Mouse (Mus musculus) neural tube, embryonic 15.5 days (tissue): ENCODE data around the gene Fuca1. TPM values are rescaled to one million over a fixed set of nuclear protein-coding genes. Genes with fewer than 3 reads are reported as not detected.

Experiments used
- ATAC-seq: fragments of 200-750 bp; cut with Nextera tagmentation; 2 replicates; pipeline ENCODE4 v1.8.0; 2017; ENCODE audit warnings: mild to moderate bottlenecking, moderate TSS enrichment, moderate library complexity; ENCODE audit not compliant: low FRiP score
- H3K27ac ChIP-seq: fragments of 300-500 bp; sonication (generic); replicated peaks from 2 replicates; pipeline ENCODE4 v1.5.1; 2015; ENCODE audit warnings: mild to moderate bottlenecking, inconsistent platforms
- H3K27me3 ChIP-seq: fragments of 300-500 bp; sonication (generic); replicated peaks from 2 replicates; pipeline ENCODE4 v1.6.1; 2015; ENCODE audit warnings: inconsistent platforms
- H3K36me3 ChIP-seq: fragments of 300-500 bp; sonication (generic); 2 replicates; pipeline ENCODE4 v1.6.1; 2015; ENCODE audit warnings: inconsistent platforms
- H3K4me1 ChIP-seq: fragments of 300-500 bp; sonication (generic); 2 replicates; pipeline ENCODE4 v1.6.1; 2015; ENCODE audit warnings: inconsistent platforms
- H3K4me2 ChIP-seq: fragments of 300-500 bp; sonication (generic); 2 replicates; pipeline ENCODE4 v1.6.1; 2015; ENCODE audit warnings: inconsistent platforms, mild to moderate bottlenecking, moderate library complexity
- H3K4me3 ChIP-seq: fragments of 300-500 bp; sonication (generic); replicated peaks from 2 replicates; pipeline ENCODE4 v1.5.1; 2015; ENCODE audit warnings: mild to moderate bottlenecking, inconsistent platforms
- H3K9ac ChIP-seq: fragments of 300-500 bp; sonication (generic); replicated peaks from 2 replicates; pipeline ENCODE4 v1.6.1; 2015; ENCODE audit warnings: mild to moderate bottlenecking, inconsistent platforms
- H3K9me3 ChIP-seq: fragments of 300-500 bp; sonication (generic); replicated peaks from 2 replicates; pipeline ENCODE4 v1.6.1; 2016; ENCODE audit warnings: inconsistent platforms
- WGBS: fragments of 180-500 bp; shearing (Covaris S2); methylation state at CpG from one replicate; pipeline ENCODE4 v1.1.7; 2015; ENCODE audit warnings: mixed read lengths; 5-methylcytosine and 5-hydroxymethylcytosine counted together
- polyA plus RNA-seq: library from polyadenylated mRNA; unstranded; fragments of >200 nt; fragmentation: Nextera tagmentation; extraction: Ambion mirVana; gene quantifications from 2 replicates; pipeline ENCODE4 v1.2.1, GENCODE M21; 2015

Fuca1 gene
- polyA plus RNA-seq, 1 experiment from 2014 or later, result 68.6 TPM

DNA sequence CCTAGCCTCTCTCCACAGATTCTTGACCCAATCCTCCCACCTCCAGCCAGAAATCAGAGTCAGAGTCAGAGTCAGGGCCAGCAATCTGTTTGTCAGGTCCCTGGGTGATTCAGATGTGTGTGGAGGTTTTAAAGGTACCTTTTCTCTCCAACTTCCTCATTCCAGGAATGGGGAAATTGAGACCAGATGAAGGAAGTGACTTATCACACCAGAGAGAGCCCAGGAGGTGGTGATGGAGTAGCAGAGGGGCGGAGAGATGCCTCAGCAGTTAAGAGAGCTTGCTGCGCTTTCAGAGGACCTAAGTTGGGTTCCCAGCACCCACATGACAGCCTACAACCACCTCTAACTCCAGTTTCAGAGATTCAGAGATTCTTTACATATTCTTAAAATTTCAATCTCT lies 29.0 kb upstream of the Fuca1 start:
- Histone ChIP-seq H3K9me3 (no peaks in the 10 kb centered on the region), H3K27me3 (no peaks in the 10 kb centered on the region), H3K36me3 (no peaks in the 10 kb centered on the region), H3K4me2 (no peak overlapping the region), H3K4me3 (no peak overlapping the region), H3K27ac (no peak overlapping the region), H3K9ac (no peak overlapping the region), H3K4me1 (no peaks in the 10 kb centered on the region)
- no peak for ATAC-seq
- WGBS, result 94% methylated on average over 2 of the region's 2 CpGs

DNA sequence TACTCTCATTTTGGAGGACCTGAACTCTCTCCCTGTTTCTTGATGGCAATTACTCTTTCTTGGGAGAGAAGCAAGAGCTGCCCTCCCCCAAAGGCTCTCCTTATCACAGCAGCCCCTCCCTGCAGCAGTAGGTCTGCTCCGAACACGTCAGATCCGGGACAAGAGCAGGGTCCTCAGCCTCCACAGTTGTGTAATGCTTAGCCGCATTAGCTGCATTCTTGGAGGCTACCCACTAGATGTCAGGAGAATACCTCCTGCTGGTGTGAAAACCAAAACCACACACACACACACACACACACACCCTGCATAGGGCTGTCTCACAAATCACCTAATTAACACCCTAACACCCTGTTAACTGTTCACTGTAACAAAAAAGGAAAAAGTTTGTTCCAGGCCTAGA lies 27.7 kb upstream of the Fuca1 start:
- Histone ChIP-seq H3K4me3 (no peak overlapping the region), H3K27me3 (no peaks in the 10 kb centered on the region), H3K36me3 (no peaks in the 10 kb centered on the region), H3K4me2 (no peak overlapping the region), H3K4me1 (no peaks in the 10 kb centered on the region), H3K27ac (no peak overlapping the region), H3K9me3 (no peaks in the 10 kb centered on the region), H3K9ac (no peak overlapping the region)
- WGBS, result 80% methylated on average over 4 of the region's 4 CpGs
- ATAC-seq, result no peak

DNA sequence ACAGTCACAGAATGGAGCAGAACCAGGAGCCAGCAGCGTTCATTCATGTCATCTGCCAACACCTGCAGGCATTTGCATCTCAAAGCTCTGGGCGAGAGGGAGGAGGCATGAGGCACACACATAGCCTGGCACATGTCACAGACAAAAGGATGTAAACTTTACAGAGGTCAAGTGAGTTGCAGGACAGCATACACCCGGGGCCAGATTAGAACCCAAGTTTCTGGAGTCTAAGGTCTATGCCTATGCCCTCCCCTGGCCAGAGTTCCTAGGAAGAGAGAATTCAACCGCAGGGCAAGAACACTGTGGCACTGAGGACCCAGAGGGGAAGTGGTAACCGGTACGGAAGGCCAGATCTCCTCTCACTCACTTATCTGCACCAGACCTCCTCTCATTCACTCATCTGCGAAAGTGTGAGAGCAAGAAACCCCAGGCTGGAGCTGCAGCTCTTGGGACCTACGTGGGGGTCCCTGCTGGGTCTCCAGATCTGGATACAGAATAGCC lies 25.4 kb upstream of the Fuca1 start, which contains the start of gene Cnr2:
Gene Cnr2 (plus strand): TSS at position 324 of the 501 bp plus-strand sequence.
- no peaks in the 10 kb centered on the region for H3K4me1 ChIP-seq
- no peaks in the 10 kb centered on the region for H3K9me3 ChIP-seq
- no peak within 1 kb of the TSS for H3K27ac ChIP-seq
- H3K36me3 ChIP-seq, result no peaks in the 10 kb centered on the region
- H3K9ac ChIP-seq, result no peak within 1 kb of the TSS
- no peaks in the 10 kb centered on the region for H3K27me3 ChIP-seq
- ATAC-seq, result no peak
- WGBS, result 52% methylated on average over 8 of the region's 8 CpGs
- no peak within 1 kb of the TSS for H3K4me2 ChIP-seq
- H3K4me3 ChIP-seq, result no peak within 1 kb of the TSS

GRCm38 (mm10) chr4:135896157-135896556 lies 24.4 kb upstream of the Fuca1 start:
- Histone ChIP-seq H3K27ac (no peak overlapping the region), H3K4me1 (no peaks in the 10 kb centered on the region), H3K27me3 (no peaks in the 10 kb centered on the region), H3K9me3 (no peaks in the 10 kb centered on the region), H3K4me3 (no peak overlapping the region), H3K36me3 (no peaks in the 10 kb centered on the region), H3K9ac (no peak overlapping the region), H3K4me2 (no peak overlapping the region)
- WGBS, result 76% methylated on average over 6 of the region's 6 CpGs
- no peak for ATAC-seq

DNA sequence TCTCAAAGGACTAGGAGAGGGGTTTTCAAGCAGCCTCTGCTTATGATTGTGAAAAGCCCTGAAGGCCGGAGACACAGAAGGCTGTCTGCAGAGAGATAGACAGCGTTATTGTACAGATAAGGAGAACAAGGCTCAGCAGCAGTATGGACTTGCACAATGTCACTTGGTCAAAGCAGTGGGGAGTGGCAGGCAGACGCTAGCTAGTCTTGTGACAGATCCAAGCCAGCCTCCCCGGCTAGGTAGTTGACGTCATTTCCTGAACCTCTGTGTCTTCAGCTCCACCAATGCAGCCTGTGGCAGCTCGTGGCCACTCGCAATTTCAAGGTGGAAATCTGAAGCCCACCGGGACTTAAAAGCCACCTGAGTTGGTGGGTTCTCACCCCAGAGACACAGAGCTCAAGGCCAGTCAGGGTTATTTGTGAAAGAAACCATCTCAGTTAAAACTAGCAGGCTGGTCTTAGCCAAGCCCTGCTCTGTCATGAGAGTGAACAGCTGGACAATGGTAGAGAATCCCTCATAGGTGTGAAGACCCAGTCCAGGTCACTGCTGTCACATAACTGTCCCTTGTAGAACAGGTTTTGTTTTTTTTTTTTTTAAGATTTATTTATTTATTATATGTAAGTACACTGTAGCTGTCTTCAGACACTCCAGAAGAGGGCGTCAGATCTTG lies 22.0 kb upstream of the Fuca1 start:
- Histone ChIP-seq H3K36me3 (no peaks in the 10 kb centered on the region), H3K4me3 (no peak overlapping the region), H3K4me1 (no peaks in the 10 kb centered on the region), H3K9me3 (no peaks in the 10 kb centered on the region), H3K27me3 (no peaks in the 10 kb centered on the region), H3K27ac (no peak overlapping the region), H3K9ac (no peak overlapping the region), H3K4me2 (no peak overlapping the region)
- WGBS, result 79% methylated on average over 9 of the region's 9 CpGs
- ATAC-seq, result no peak

- Histone ChIP-seq H3K9me3 (no peaks in the 10 kb centered on the region), H3K27me3 (no peaks in the 10 kb centered on the region), H3K36me3 (no peaks in the 10 kb centered on the region), H3K4me2 (no peak overlapping the region), H3K4me3 (no peak overlapping the region), H3K9ac (no peak overlapping the region), H3K27ac (no peak overlapping the region), H3K4me1 (no peaks in the 10 kb centered on the region)
- ATAC-seq, result no peak
- 93% methylated on average over 7 of the region's 7 CpGs for WGBS
These were observed 21.5 kb upstream of the Fuca1 start for GRCm38 (mm10) chr4:135899050-135899448.

DNA sequence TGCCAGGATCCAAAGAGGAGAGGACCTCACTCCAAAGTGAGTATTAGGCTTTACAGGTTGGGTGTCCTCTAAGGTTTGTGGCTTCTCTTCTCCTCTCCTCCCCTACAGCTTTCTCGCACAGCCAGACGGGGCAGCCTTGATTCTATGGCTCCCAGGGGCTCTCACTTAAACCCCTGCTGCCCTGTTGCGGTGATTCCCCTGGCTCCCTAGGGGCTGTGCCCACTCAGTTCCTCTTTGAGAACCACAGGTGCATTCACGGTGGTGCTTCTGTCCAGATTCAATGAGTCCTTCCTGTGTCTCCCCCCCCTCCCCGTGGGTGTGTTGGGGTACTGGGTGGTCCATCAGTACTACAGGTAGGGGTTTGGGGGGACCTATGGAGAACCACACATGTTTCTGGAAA lies 20.5 kb upstream of the Fuca1 start:
- ATAC-seq, result no peak
- H3K4me2 ChIP-seq, result no peak overlapping the region
- WGBS, result 66% methylated on average over 5 of the region's 5 CpGs

GRCm38 (mm10) chr4:135902606-135903242 lies 17.8 kb upstream of the Fuca1 start:
- Histone ChIP-seq H3K9me3 (no peaks in the 10 kb centered on the region), H3K4me2 (no peak overlapping the region), H3K4me1 (no peaks in the 10 kb centered on the region), H3K27me3 (no peaks in the 10 kb centered on the region), H3K27ac (no peak overlapping the region), H3K36me3 (no peaks in the 10 kb centered on the region), H3K9ac (no peak overlapping the region), H3K4me3 (no peak overlapping the region)
- ATAC-seq, result no peak
- 93% methylated on average over 4 of the region's 4 CpGs for WGBS

More for the DNA sequence above, 20.5 kb upstream of the Fuca1 start:
- H3K9me3 ChIP-seq, result no peaks in the 10 kb centered on the region
- H3K4me3 ChIP-seq, result no peak overlapping the region
- no peak overlapping the region for H3K27ac ChIP-seq
- no peaks in the 10 kb centered on the region for H3K4me1 ChIP-seq
- H3K9ac ChIP-seq, result no peak overlapping the region
- no peaks in the 10 kb centered on the region for H3K27me3 ChIP-seq
- H3K36me3 ChIP-seq, result no peaks in the 10 kb centered on the region

DNA sequence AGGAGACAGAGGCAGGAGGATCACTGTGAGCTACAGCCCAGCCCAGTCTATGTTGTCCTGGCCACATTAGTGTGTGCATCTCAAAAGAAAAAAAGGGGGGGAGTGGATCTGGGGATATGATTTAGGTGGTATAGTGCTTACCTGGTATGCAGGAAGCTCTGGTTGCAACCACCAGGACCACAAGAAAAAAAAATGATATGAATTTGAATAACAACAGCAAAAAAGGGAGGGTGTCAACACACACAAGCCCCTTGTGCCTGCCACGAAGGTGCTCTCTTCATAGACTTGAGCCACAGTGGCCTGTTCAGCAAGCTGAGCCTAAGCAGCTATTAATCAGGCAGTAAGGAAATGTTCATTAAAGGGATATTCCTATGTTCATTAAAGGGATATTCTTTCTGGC lies 15.7 kb upstream of the Fuca1 start:
- no peak for ATAC-seq
- Histone ChIP-seq H3K4me3 (no peak overlapping the region), H3K27me3 (no peaks in the 10 kb centered on the region), H3K9me3 (no peaks in the 10 kb centered on the region), H3K36me3 (no peaks in the 10 kb centered on the region), H3K4me2 (no peak overlapping the region), H3K4me1 (no peaks in the 10 kb centered on the region), H3K27ac (no peak overlapping the region), H3K9ac (no peak overlapping the region)
- WGBS, result 57% methylated on average over 1 of the region's 1 CpGs

DNA sequence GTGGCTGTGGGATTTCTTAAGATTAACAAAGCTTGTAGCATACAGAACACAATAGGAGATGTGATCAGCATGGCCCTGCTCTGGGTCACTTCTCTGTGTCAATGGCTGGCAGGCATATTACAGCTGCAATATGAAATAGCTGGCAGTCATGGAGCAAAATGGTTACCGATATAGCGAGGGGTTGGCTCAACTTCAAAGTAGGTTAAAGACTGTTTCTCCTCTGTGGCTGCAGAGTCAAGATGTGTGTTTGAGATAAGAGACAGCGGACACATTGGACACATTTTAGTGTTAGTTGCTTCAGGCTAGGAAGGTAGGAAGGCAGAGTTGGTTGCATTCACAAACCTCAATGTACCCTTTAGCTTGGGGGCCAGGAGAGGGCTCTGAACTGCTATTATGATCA lies 13.9 kb upstream of the Fuca1 start:
- Histone ChIP-seq H3K4me1 (no peaks in the 10 kb centered on the region), H3K27ac (no peak overlapping the region), H3K9me3 (no peaks in the 10 kb centered on the region), H3K4me2 (no peak overlapping the region), H3K27me3 (no peaks in the 10 kb centered on the region), H3K9ac (no peak overlapping the region), H3K36me3 (no peaks in the 10 kb centered on the region), H3K4me3 (no peak overlapping the region)
- 86% methylated on average over 3 of the region's 3 CpGs for WGBS
- no peak for ATAC-seq

GRCm38 (mm10) chr4:135909326-135910066 lies 11.0 kb upstream of the Fuca1 start:
- WGBS, result 77% methylated on average over 13 of the region's 13 CpGs
- Histone ChIP-seq H3K27ac (no peak overlapping the region), H3K27me3 (no peaks in the 10 kb centered on the region), H3K4me1 (peaks cover 4% of the 10 kb centered on the region), H3K36me3 (no peaks in the 10 kb centered on the region), H3K4me3 (no peak overlapping the region), H3K9me3 (no peaks in the 10 kb centered on the region), H3K4me2 (no peak overlapping the region), H3K9ac (no peak overlapping the region)
- ATAC-seq, result no peak

DNA sequence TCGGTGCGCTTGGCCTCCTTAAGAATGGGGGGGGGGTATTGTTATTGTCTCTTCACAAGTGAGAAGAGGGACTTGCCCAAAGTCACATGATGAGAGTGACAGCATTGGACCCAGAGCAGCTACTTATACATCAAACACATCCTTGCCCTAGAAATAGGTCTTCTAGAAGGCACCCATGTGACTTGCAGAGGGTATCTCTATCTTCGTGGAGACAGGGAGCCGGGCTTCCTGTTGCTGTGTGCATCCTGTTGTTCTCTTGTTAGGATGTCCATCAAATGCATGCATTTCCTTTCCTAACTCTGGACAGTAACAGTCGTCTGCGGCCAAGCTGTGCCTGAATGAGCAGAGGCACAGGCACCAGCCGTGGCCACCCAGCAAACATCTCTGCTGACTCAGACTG lies 9.0 kb upstream of the Fuca1 start:
- Histone ChIP-seq H3K36me3 (no peaks in the 10 kb centered on the region), H3K27ac (no peak overlapping the region), H3K9me3 (no peaks in the 10 kb centered on the region), H3K9ac (no peak overlapping the region), H3K4me2 (no peak overlapping the region), H3K27me3 (no peaks in the 10 kb centered on the region), H3K4me3 (no peak overlapping the region), H3K4me1 (peaks cover 4% of the 10 kb centered on the region)
- 75% methylated on average over 7 of the region's 7 CpGs for WGBS
- ATAC-seq, result no peak
